Mouse (Mus musculus): ENCODE measurements around the gene Asl.

- TF ChIP-seq CTCF (IDR thresholded peaks at IDR 0.05; ENCODE audit: insufficient read depth, low read depth, low read length): peak; percentile 19; the same call in 1 of the 2 replicates
- no peak for TF ChIP-seq POLR2A (IDR thresholded peaks at IDR 0.05; ENCODE audit: insufficient read depth, low read depth, low read length)
Observed at GRCm38 (mm10) chr5:130047013-130047412, 18.0 kb upstream of the Asl start.

Measured in olfactory bulb, adult 2 months (tissue).